Mouse (Mus musculus) spleen, adult 12 weeks (tissue): ENCODE results near the gene Col4a6.

ENCODE experiments used
- DNase-seq: peaks from one replicate; pipeline ENCODE4 v3.0.0; 2022; ENCODE audit warnings: low spot score

Col4a6 gene

GRCm38 (mm10) chrX:141249636-141250035 is 224.2 kb downstream of the Col4a6 start:
- DNase-seq: no peak

- DNase-seq: no peak
These were observed 237.1 kb downstream of the Col4a6 start for GRCm38 (mm10) chrX:141236564-141237333.

GRCm38 (mm10) chrX:141228169-141228568 is 245.7 kb downstream of the Col4a6 start:
- no peak for DNase-seq

- no peak for DNase-seq
These were observed 261.1 kb downstream of the Col4a6 start for GRCm38 (mm10) chrX:141212802-141213201.

GRCm38 (mm10) chrX:141198993-141199392 is 274.9 kb downstream of the Col4a6 start:
- no peak for DNase-seq

- no peak for DNase-seq
These were observed 278.8 kb downstream of the Col4a6 start for GRCm38 (mm10) chrX:141195036-141195435.

- DNase-seq: no peak
These were observed 298.5 kb downstream of the Col4a6 start for GRCm38 (mm10) chrX:141175353-141175752.

- no peak for DNase-seq
These were observed 308.8 kb downstream of the Col4a6 start for GRCm38 (mm10) chrX:141165067-141165466.

- no peak for DNase-seq
These were observed 313.5 kb downstream of the Col4a6 start for GRCm38 (mm10) chrX:141160371-141160770.

GRCm38 (mm10) chrX:141158160-141158559 is 315.7 kb downstream of the Col4a6 start:
- DNase-seq: no peak

GRCm38 (mm10) chrX:141157626-141158025 is 316.2 kb downstream of the Col4a6 start:
- no peak for DNase-seq

GRCm38 (mm10) chrX:141156696-141157095 is 317.2 kb downstream of the Col4a6 start:
- no peak for DNase-seq

- DNase-seq: no peak
These were observed 322.7 kb downstream of the Col4a6 start for GRCm38 (mm10) chrX:141151182-141151581.

GRCm38 (mm10) chrX:141150290-141150689 is 323.6 kb downstream of the Col4a6 start:
- DNase-seq: no peak

- DNase-seq: no peak
These were observed 324.2 kb downstream of the Col4a6 start for GRCm38 (mm10) chrX:141149705-141150104.
